Mouse (Mus musculus) urinary bladder, postnatal 10 days (tissue): ENCODE measurements around the gene Vmn1r203.
"Not testable (repeated sequence)": the region's sequence is repeated elsewhere in the genome, so short reads cannot be mapped to it uniquely, and the experiment has no call there.

Experiments used
- DNase-seq: peaks from one replicate; pipeline ENCODE4 v3.0.0; 2022; ENCODE audit warnings: low spot score

The Vmn1r203 gene

GRCm38 (mm10) chr13:22517814-22518213, at the start of gene Vmn1r203:
Gene Vmn1r203 (plus strand): TSS chr13:22518114.
- no peak for DNase-seq

GRCm38 (mm10) chr13:22471623-22472022, 46.3 kb upstream of the Vmn1r203 start, which contains the start of gene Vmn1r201:
Gene Vmn1r201 (plus strand): TSS chr13:22471923.
- DNase-seq: no peak

DNA sequence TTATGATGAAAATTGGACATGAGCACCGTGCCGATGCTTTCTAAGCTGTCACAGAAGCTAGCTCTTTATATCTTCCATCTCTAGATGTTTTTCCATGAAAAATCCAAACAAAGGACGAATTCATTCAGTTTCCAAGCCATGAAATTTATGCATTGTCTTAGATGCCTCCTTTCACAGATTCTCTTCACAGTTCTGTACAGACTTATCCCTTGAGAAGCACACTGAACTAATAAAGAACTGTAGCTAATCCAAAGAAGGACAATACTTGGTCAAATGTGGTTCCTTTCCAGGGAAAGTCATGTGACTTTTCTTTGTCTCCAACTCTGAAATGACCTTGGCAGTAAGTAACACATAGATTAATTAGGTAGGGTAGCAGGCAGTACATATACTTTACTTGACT, 15.5 kb upstream of the Vmn1r203 start:
- DNase-seq: no peak

DNA sequence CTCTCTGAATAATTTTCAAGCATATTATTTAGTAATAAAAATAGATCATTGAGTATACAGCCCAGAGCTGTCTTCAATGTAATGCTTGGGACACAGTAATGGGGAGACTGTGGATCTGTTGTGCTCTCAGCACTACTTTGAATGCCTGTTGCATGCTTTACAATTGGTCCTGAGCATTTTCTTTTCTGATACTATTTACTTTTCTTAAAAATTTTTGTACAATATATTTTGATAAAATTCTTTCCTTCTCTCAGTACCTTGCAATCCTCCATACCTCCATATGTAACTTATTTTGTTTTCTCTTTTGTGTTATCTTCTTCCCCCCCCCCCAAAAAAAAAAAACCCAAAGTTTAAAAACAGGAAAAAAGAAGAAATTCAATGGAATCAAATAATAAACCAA, 12.6 kb upstream of the Vmn1r203 start, which contains the start of gene Vmn1r202:
Vmn1r202 (minus strand) TSS at position 101 of the 400 bp plus-strand sequence.
- no peak for DNase-seq

GRCm38 (mm10) chr13:22552898-22553297, 35.0 kb downstream of the Vmn1r203 start, which contains the start of gene Vmn1r204:
Gene Vmn1r204 (plus strand): TSS chr13:22553198.
- DNase-seq: not testable (repeated sequence)

DNA sequence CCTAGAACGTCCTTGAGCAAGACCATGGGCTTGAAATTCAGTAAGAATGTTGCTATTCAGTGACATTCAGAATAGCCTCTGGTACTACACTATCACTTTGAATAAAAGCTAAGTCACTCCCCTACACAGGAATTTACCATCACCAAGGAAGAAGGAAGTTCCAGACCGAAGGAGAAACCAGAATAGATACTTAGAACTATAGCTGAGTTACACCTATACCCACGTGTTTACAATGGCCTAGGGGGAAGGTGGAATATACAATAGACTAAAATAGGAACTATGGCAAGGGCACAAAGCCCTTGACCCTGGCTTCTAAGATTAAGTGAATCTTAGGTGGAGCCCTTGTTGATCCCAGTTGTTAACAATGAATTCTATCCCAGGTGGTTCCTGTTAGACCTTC, 57.0 kb downstream of the Vmn1r203 start:
- DNase-seq: not testable (repeated sequence)
